Mouse (Mus musculus) monocyte, adult 2 months (primary cell): ENCODE measurements around the gene Rgs18.

Experiments used
- DNase-seq, 2 experiments: peaks; one replicate each; pipeline ENCODE4 v3.0.0; 2022; ENCODE audit warnings: low spot score in 2 of 2, low read depth in 1 of 2

Rgs18 gene

GRCm38 (mm10) chr1:144775331-144775730 lies at the start of gene Rgs18:
Rgs18 (minus strand) TSS chr1:144775435.
- peak; percentile 21 to 39 for DNase-seq

GRCm38 (mm10) chr1:144774394-144774793 lies 841 bp downstream of the Rgs18 start:
- DNase-seq, result no peak

GRCm38 (mm10) chr1:144766218-144766617 lies 9.0 kb downstream of the Rgs18 start:
- DNase-seq, result peak; percentile 4 to 7

GRCm38 (mm10) chr1:144760792-144761191 lies 14.4 kb downstream of the Rgs18 start:
- DNase-seq, result no peak

- DNase-seq, result no peak
Measured at GRCm38 (mm10) chr1:144750763-144751162, 24.5 kb downstream of the Rgs18 start.

GRCm38 (mm10) chr1:144746182-144746581 lies 29.1 kb downstream of the Rgs18 start:
- DNase-seq, result no peak

- DNase-seq, result no peak
Measured at GRCm38 (mm10) chr1:144737739-144738138, 37.5 kb downstream of the Rgs18 start.

- no peak for DNase-seq
Measured at GRCm38 (mm10) chr1:144720736-144721135, 54.5 kb downstream of the Rgs18 start.

GRCm38 (mm10) chr1:144704373-144704772 lies 70.9 kb downstream of the Rgs18 start:
- DNase-seq, result no peak
